Mouse (Mus musculus) lung, postnatal 0 days (tissue): ENCODE data around the gene Cplx3.
A peak's percentile ranks its signal among the peaks of the same experiment; 100 is the strongest.

Source experiments
- CTCF ChIP-seq: IDR thresholded peaks from 2 replicates; pipeline ENCODE4 v1.5.1; 2016; ENCODE audit warnings: antibody characterized with exemption, mild to moderate bottlenecking
- EP300 ChIP-seq: IDR thresholded peaks from 2 replicates; pipeline ENCODE4 v1.6.1; 2016; ENCODE audit warnings: antibody characterized with exemption, mild to moderate bottlenecking, control low read depth

- peak; percentile 96 for TF ChIP-seq CTCF
- TF ChIP-seq EP300 = no peak
Observed at GRCm38 (mm10) chr9:57655749-57656148, 49.7 kb upstream of the Cplx3 start.
